Mouse (Mus musculus) heart, postnatal 10 days (tissue): ENCODE results near the gene Clec2d. TPM values are rescaled to one million over a fixed set of nuclear protein-coding genes. Genes with fewer than 3 reads are reported as not detected.
"Not testable (repeated sequence)": the region's sequence is repeated elsewhere in the genome, so short reads cannot be mapped to it uniquely, and the experiment has no call there.

Experiments used
- DNase-seq, 2 experiments: peaks; one replicate each; pipeline ENCODE4 v3.0.0; 2021
- intact Hi-C: fragments of 180-260 bp; cut with DNase I; formaldehyde crosslinking; loops from one replicate; pipeline ENCODE4 v1.15.1; 2025
- total RNA-seq, 2 experiments: library from RNA; stranded (reverse); gene quantifications; 2 replicates each; pipeline ENCODE4 v1.2.3; 2021

The Clec2d gene
- total RNA-seq, 2 experiments from 2014 or later, result 28.8 to 38.7 TPM

DNA sequence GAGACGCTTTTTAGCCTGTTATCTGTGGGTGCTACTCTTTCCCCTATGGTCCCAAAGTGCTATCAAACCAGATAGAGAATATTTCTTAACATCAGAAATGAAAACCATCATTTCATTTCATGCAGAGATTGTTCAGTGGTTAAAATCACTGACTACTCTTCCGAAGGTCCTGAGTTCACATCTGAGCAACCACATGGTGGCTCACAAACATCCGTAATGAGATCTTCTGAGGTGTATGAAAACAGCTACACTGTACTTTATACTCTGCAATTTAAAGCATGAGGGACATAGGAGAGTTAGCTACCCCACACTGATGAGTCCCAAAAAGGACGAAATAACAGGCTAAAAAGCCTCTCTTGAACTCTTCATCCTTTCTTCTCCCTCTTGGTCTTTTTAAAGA lies 5.6 kb downstream of the Clec2d start:
- intact Hi-C loops, result loop anchor here (10.0 kb wide), 2 partner anchors 201 to 291 kb away; partner anchors contain the start of gene BC035044
- no peak for DNase-seq

DNA sequence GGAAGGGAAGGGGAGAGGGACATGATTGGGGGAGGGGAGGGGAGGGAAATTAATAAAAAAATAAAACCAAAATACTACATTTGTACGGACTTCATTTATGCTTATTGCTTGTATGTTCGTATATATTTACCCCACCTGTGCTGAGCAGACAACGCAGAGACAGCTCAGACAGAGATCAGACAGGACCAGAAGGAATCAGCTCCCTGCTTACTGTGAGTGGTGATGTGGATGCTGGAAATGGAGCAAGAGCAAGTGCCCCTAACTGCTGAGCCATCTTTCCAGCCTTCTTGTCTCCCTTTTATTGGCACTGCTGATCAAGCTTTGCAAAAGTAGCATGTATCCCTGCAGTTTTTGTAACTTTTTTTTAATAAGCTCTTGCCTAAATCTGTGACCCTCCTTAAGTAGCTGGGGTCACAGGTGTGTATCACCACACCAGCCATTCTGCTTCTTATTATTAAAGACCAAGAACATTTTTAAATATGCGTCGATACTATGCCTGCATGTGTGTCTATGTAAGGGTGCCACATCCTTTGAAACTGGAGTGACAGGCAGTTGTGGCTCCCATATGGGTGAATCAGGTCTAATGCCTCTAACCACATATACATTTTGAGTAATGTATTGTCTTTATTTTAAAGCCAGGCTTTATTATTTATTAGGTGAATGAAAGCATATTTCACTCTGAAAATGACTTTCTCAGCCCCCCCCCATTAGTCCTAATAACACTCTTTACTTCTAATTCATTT lies 6.2 kb downstream of the Clec2d start:
- intact Hi-C loops, result loop anchor here (10.0 kb wide), 2 partner anchors 202 to 292 kb away; partner anchors contain the start of gene BC035044
- no peak for DNase-seq

DNA sequence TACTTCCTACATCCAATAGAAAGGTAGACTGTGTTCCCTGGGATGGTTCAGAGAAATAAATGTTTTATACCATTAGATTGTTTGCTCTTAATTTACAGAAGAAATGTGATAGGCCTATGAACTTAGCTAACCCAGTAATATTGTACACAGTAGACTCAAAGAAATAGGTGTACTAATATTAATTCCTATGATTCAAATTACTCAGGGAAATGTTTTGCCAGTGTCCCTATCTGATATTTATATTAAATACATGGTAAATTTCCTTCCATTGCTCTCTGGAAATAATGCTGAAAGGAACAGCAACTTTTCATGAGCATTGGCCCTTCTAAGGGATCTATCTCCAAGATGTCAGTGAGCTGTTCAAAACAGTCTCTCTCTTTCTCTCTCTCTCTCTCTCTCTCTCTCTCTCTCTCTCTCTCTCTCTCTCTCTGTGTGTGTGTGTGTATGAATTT lies 6.8 kb downstream of the Clec2d start:
- no peak for DNase-seq
- intact Hi-C loops, result loop anchor here (10.0 kb wide), 2 partner anchors 202 to 292 kb away; partner anchors contain the start of gene BC035044

DNA sequence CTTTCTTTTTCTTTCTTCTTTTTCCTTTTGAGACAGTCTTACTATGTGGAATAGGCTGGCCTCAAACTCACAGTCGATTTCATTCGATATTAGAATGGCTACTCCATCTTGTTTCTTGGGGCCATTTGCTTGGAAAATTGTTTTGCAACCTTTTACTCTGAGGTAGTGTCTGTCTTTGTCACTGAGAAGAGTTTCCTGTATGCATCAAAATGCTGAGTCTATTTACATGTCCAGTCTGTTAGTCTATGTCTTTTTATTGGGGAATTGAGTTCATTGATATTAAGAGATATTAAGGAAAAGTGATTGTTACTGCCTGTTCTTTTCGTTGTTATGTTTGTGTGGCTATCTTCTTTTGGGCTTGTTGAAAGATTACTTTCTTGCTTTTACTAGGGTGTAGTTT lies 7.4 kb downstream of the Clec2d start:
- DNase-seq, result not testable (repeated sequence)
- intact Hi-C loops, result loop anchor here (10.0 kb wide), 2 partner anchors 203 to 293 kb away; partner anchors contain the start of gene BC035044

DNA sequence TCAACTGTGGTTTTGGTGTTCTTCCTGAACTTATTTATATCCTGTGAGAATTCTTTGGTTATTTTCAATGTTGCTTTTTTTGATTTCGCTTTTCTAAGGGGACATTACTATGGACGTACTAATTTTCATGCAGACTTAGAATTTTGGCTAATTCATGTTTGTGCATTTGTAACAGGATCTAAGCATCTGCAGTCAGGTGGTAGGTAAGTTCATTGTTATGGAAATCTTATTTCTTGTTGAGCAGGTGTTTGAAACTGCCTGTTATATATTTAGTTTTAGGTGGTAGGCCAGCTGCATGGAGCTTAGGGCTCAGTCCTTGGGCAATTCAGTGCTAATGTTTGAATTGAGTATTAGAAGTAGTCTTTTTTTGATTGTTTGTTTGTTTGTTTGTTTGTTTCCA lies 13.0 kb downstream of the Clec2d start:
- DNase-seq, result no peak
- intact Hi-C loops, result no loop called here

DNA sequence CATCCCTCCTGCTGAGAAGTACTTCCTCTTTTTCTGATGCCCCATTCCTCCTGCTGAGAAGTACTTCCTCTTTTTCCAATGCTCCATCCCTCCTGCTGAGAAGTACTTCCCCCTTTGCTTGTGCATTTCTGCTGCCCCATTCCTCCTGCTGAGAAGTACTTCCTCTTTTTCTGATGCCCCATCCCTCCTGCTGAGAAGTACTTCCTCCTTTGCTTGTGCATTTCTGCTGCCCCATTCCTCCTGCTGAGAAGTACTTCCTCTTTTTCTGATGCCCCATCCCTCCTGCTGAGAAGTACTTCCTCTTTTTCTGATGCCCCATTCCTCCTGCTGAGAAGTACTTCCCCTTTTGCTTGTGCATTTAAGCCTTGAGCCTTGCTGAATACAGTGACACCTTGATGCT lies 19.7 kb downstream of the Clec2d start:
- intact Hi-C loops, result not testable (repeated sequence)

DNA sequence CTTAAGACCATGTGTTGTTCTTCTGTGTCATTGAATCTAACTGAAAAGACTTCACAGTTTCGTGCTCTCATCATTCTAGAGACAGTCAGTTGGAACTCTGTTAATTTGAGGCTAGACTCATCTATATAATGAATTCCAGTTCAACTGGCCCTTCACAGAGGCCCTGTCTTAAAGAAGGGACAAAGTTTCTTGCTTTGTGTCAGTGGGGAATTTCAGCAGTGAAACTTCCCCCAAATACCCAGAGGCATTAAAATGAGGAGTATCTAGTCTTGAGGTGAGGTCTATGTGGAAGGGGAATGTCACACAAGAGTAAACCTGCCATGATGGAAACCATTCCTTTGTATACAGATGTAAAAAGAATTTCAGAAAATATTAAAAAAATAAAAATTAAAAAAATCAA lies 21.9 kb downstream of the Clec2d start:
- DNase-seq, result no peak
- intact Hi-C loops, result no loop called here

More for the DNA sequence above, 19.7 kb downstream of the Clec2d start:
- not testable (repeated sequence) for DNase-seq

DNA sequence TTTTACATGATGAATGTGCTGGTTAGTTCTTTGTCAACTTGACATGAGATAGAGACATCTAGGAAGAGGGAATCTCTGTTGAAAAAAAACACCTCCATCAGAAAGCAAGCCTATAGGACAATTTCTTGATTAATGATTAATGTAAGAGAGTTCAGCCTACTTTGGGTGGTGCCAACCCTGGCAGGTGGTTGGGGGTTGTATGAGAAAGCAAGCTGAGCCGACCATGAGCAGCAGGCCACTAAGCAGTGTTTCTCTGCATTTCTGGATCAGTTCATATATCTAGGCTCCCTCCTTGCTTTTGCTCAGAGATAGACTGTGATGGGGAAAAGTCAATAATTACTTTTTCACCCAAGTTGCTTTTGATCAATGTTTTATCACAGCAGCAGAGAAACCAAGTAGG lies 23.9 kb downstream of the Clec2d start:
- intact Hi-C loops, result no loop called here
- DNase-seq, result no peak

DNA sequence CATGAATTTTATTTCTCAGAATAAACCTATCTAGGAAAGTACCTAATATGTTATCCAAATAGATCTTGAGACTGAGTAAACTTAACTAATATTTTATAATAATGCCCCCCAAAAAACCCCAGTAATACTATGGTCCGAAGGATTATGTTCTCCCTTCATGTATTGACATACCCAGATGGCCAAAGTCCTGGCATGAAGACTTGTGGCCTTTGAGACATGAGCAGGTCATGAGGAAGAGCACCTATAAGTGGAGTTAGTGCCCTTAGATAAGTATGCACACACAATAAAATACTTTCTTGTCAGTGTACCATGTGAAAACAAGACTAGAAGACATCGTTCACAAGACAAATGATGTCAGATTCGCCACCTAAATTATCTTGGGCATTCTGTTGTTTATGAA lies 24.4 kb downstream of the Clec2d start:
- no peak for DNase-seq
- intact Hi-C loops, result no loop called here

DNA sequence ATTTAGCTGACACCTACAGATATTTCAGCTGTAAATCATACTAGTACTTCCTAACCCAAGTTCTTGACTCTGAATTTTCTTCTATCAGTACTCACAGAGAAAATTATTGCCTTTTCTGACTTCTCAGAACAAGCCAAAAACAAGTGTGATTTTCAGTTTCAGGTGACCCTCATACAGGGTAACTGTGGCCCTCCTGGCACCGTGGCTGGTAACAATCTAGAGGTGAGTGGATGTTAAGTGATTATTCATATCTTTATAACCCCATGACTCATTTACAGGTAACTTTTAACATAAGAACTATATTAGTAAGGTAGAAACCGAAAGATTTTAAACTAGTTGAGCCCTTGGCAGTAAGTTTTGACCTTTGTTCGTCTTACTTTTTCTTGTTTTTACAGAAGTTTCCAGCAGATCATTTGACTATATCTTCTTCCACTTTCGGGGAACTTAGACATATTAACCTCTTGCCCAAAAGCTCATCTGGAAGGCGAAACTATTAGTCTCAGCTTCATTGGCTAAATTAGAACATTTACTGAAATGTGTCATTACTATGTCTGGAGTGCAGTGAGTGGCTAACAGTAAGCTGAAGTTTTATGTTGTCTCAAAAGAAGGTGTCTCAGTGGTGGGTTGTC lies 28.6 kb downstream of the Clec2d start:
- intact Hi-C loops, result no loop called here
- DNase-seq, result no peak

DNA sequence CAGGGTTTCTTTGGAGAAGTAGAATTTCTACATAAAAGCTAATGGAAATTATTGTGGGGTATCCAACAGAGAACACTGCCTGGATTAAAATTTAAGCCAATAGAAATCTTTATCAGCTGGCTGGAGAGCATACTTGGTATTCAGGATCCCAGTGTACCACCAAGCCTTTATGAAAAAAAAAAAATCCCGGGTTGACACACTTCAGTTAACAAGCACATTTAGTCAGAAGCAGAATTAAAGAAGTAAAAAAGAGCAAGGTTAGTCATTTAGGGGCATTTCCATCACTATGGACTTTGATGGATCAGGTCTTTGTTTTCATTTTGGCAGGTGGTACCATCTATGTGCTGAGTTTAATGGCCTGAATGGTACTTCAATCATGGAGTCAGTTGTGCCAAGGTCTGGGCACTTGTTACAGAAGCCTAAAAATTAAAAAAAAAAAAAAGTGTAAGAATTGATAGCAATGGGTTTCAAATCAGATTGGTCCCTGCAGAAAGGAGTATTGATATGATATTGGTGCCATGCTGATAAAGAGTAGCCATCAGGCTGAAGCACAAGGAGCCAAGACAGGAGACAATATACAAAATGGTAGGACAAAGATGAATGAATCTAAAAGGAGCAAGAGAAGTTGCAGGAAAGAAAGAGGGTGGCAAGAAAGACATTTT lies 29.5 kb downstream of the Clec2d start:
- intact Hi-C loops, result no loop called here
- no peak for DNase-seq

DNA sequence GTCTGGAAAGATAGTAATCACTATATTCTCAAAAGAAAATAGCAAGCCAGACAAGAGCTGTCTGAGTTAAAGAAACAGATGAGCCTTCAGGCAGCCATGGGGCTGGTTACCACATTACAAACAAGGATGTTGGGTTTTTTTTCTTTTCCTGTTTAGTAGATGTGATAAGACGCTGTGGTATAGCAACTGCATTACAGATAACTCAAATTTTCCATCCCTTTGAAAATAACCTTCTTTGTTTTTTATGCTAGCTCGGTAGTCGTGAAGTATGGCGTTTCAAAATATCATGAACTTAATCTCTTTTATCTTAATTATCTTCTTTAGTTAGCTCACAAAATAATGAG lies 30.0 kb downstream of the Clec2d start:
- DNase-seq, result no peak

DNA sequence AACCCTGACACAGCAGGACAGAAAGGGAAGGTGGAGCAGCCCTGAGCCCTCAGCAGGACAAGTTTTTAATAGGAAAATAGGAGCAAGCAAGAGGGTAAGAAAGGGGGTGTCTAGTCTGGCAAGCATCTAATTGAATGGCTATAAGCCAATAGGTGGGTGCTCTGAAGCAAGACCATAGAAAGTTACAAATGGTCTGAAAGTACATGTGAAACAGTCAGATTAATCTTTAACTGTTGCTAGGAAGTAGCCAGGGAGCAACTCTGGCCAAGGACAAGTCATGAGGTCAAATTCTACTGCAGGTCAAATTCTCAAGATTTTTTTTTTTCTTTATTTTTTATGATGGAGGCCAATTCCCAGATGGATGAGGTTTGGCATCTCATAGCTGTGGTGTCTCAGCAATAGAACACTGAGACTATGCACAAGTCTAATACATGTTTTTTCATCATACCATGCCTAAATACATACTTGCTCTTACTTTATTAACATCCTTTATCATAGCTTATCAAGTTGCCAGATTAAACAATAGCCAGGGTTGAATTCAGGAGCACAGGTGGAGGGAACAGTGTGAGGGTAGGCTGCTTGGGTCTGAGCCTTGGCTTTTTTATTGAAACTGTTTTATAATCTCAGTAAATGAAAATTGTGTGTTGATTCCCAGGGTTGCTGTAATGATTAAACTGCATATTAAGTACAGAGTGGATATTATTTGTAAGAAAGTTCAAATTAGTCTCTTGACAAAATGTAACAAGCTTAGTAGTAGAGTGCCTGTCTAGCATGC lies 32.2 kb downstream of the Clec2d start:
- DNase-seq, result no peak
- intact Hi-C loops, result no loop called here

More for the DNA sequence above, 30.0 kb downstream of the Clec2d start:
- intact Hi-C loops, result no loop called here

DNA sequence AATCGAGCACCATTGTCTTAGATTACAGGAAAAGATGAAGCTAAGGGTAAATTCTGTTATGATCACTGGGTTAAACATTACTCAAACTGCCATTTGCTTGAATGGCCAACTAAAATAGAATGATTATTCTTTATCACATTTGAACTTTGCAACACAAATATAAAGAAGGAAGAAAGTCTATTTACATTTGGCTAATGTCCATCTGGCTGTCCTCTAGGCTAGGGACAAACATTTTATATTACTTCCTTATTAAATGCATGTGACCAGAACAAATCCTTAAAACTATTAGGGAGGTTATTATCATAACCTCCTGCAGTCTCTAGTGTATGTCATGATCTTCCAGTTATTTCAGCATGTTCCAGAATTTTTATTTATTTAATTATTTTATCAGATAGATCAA lies 33.1 kb downstream of the Clec2d start:
- intact Hi-C loops, result no loop called here
- DNase-seq, result no peak

DNA sequence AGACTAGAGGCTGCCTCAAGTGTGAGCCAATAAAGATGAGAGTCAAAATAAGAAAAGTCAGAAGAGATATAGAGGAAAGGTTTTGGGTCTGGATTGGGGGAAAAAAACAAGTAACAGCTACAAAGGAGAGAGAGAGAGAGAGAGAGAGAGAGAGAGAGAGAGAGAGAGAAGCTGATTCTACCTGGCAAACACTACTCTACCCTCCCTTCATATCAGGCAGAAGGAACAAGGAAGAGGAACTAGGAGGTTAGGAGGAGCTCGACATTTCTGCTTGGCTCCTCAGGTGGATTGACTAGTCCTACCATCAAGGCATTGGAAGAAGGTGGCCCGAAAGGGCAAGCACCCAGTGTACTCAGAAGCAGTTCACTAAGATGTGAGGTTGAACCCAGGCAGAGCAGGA lies 33.8 kb downstream of the Clec2d start:
- intact Hi-C loops, result no loop called here

DNA sequence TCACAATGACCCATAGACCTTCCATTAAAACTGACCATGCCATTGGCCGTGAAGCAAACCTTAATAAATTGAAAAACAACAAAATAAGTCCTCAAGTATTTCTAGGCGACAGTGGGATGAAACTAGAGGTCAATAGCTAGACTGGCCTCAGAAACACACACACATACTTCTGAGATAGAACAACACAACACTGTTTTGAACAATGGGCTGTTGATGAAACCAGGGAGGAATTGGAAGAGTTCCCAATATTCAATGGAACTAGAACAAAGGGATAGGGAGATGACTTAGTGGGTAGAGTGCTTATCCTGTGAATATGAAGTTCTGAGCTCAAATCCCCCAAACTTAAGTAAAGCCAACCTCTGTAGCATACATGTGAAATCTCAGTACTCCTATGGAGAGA lies 34.6 kb downstream of the Clec2d start:
- intact Hi-C loops, result no loop called here
- DNase-seq, result no peak

More for the DNA sequence above, 33.8 kb downstream of the Clec2d start:
- no peak for DNase-seq

DNA sequence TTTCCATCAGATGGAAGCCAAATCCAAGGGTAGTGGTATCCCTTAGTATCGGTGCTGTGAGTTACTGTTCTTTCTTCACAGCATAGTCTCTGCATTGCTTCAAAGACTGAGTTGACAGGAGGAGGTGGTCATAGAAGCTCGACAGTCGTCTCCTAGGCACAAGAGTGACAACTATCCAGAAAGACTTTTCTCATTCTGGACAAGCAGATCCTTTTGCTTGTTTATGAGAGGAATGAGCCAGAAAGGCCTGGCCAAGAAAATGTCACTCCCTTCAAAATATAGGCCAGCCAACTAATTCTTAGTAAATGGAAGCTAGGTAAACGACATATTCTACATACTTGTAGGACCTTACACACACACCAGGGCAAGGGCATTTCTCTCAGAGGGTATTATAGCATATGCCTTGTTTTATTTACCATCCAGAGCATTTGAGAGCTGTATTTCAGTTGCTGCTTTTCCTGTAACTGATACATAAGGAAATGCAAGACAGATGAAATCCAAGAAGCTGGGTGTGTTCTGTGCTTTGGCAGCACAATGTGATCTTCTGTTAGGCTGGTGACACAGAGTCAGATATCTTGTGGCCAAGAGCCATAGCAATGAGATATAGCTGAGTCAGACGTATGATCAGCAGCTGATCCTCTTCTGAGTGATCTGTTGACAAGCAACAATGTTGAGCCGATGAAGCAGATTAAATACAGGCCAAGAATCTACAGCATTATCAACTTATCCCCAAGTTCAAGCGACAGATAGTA lies 35.6 kb downstream of the Clec2d start:
- DNase-seq, result no peak
- intact Hi-C loops, result no loop called here

DNA sequence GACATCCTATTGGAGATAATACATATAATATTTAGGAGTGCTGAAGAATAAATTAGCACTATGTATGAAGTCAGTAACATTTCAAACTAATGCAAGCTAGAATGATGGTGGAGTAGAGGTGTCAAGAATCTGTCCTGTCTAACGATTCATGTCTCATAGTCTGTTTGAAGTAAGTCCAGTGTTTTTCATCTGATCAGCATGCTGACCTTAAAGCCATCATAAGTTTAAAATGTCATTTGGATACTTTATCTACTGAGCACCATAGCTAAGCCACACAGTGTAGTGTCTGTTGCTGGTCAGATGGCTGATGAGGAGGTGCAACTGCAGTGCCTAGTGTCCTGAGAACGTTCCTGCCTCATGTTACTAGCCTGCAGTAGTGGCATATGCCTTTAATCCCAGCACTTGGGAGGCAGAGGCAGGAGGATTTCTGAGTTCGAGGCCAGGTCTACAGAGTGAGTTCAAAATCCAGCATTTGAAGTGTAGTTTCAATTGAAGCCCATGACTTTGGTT lies 36.4 kb downstream of the Clec2d start:
- DNase-seq, result no peak
- intact Hi-C loops, result no loop called here

DNA sequence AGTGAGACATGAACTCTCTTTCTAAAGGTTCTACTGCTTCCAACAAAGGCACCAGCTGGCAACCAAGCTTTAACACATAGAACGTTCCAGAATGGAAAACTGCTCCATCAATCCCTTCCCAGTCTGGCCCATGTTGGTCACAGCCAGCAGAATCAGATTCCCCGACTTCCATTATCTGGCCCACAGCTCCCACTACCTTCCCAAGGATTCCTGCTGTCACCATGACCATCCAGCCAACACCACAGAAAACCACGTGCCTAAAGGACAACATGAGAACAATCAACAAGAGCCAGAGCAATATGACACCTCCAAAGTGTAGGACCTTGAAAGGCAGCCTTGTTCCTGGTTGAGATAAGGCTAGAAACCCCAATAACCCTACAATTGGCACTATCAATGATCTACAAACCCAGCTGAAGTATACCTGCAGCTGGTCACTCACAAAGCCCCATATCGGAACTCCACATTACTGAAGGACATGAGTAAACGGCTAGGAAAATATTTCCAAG lies 37.8 kb downstream of the Clec2d start:
- intact Hi-C loops, result no loop called here
- no peak for DNase-seq
